Mouse (Mus musculus): ENCODE measurements around the gene Fdxr. TPM values are rescaled to one million over a fixed set of nuclear protein-coding genes. Genes with fewer than 3 reads are reported as not detected.

The Fdxr gene
- polyA plus RNA-seq (2012; ENCODE audit: low replicate concordance): 28.9 and 35.2 TPM in 2 replicates

GRCm38 (mm10) chr11:115276780-115277603, at the start of gene Fdxr:
TSS of gene Fdxr (minus strand) at chr11:115277050.

GRCm38 (mm10) chr11:115321906-115322693, 45.2 kb upstream of the Fdxr start, which contains the start of gene Ush1g:
TSS of gene Ush1g (minus strand) at chr11:115322041.

GRCm38 (mm10) chr11:115306863-115307262, 30.0 kb upstream of the Fdxr start, which contains the start of gene Otop2:
TSS of gene Otop2 (plus strand) at chr11:115307163.

GRCm38 (mm10) chr11:115297214-115297826, 20.5 kb upstream of the Fdxr start, which contains the start of gene Fads6:
TSS of gene Fads6 (minus strand) at chr11:115297663.

GRCm38 (mm10) chr11:115267061-115267883, 9.6 kb downstream of the Fdxr start, which contains the start of gene Grin2c:
TSS of gene Grin2c (minus strand) at chr11:115267243.

Other genes with a start within 250 kb of the Fdxr start
- 0.62 TPM in 1 of 2 replicates, not detected in the other for gene Cd300ld5, start 239.3 kb downstream of the Fdxr start, polyA plus RNA-seq (2012; ENCODE audit: low replicate concordance)
- gene Cd300ld3, start 228.6 kb downstream of the Fdxr start, polyA plus RNA-seq (2012; ENCODE audit: low replicate concordance): 0.22 and 0.62 TPM in 2 replicates
- gene Cd300e, start 214.9 kb downstream of the Fdxr start, polyA plus RNA-seq (2012; ENCODE audit: low replicate concordance): 0.08 TPM in 2 replicates
- gene Rab37, start 185.6 kb downstream of the Fdxr start, polyA plus RNA-seq (2012; ENCODE audit: low replicate concordance): 1.5 TPM in 2 replicates
- 0.87 and 2.4 TPM in 2 replicates for gene Cd300lf, start 143.1 kb downstream of the Fdxr start, polyA plus RNA-seq (2012; ENCODE audit: low replicate concordance)
- 29.5 and 39.0 TPM in 2 replicates for gene Slc9a3r1, start 113.7 kb downstream of the Fdxr start, polyA plus RNA-seq (2012; ENCODE audit: low replicate concordance)
- gene Tmem104, start 89.6 kb downstream of the Fdxr start, polyA plus RNA-seq (2012; ENCODE audit: low replicate concordance): 9.5 and 18.3 TPM in 2 replicates
- 11.2 and 17.7 TPM in 2 replicates for gene Nat9, start 89.2 kb downstream of the Fdxr start, polyA plus RNA-seq (2012; ENCODE audit: low replicate concordance)
- 2.6 and 3.5 TPM in 2 replicates for gene Grin2c, start 9.8 kb downstream of the Fdxr start, polyA plus RNA-seq (2012; ENCODE audit: low replicate concordance)
- gene Fads6, start 20.6 kb upstream of the Fdxr start, polyA plus RNA-seq (2012; ENCODE audit: low replicate concordance): 0.05 and 0.08 TPM in 2 replicates
- gene Otop2, start 30.1 kb upstream of the Fdxr start, polyA plus RNA-seq (2012; ENCODE audit: low replicate concordance): not detected in 2 replicates
- 0.28 and 0.50 TPM in 2 replicates for gene Ush1g, start 45.0 kb upstream of the Fdxr start, polyA plus RNA-seq (2012; ENCODE audit: low replicate concordance)
- gene Otop3, start 57.7 kb upstream of the Fdxr start, polyA plus RNA-seq (2012; ENCODE audit: low replicate concordance): not detected in 2 replicates
- gene Hid1, start 90.7 kb upstream of the Fdxr start, polyA plus RNA-seq (2012; ENCODE audit: low replicate concordance): 1.3 and 1.7 TPM in 2 replicates
- 0.75 and 0.91 TPM in 2 replicates for gene Cdr2l, start 104.9 kb upstream of the Fdxr start, polyA plus RNA-seq (2012; ENCODE audit: low replicate concordance)
- 57.4 and 57.8 TPM in 2 replicates for gene Mrpl58, start 126.7 kb upstream of the Fdxr start, polyA plus RNA-seq (2012; ENCODE audit: low replicate concordance)
- gene Atp5h, start 142.9 kb upstream of the Fdxr start, polyA plus RNA-seq (2012; ENCODE audit: low replicate concordance): 11.6 and 26.2 TPM in 2 replicates
- gene Kctd2, start 143.1 kb upstream of the Fdxr start, polyA plus RNA-seq (2012; ENCODE audit: low replicate concordance): 18.3 and 34.4 TPM in 2 replicates
- gene Trim80, start 163.5 kb upstream of the Fdxr start, polyA plus RNA-seq (2012; ENCODE audit: low replicate concordance): not detected in 2 replicates
- 0.21 and 2.1 TPM in 2 replicates for gene Slc16a5, start 185.4 kb upstream of the Fdxr start, polyA plus RNA-seq (2012; ENCODE audit: low replicate concordance)
- 38.6 and 55.7 TPM in 2 replicates for gene Armc7, start 198.6 kb upstream of the Fdxr start, polyA plus RNA-seq (2012; ENCODE audit: low replicate concordance)
- gene Nt5c, start 214.8 kb upstream of the Fdxr start, polyA plus RNA-seq (2012; ENCODE audit: low replicate concordance): 70.2 and 101 TPM in 2 replicates
- gene Jpt1, start 237.3 kb upstream of the Fdxr start, polyA plus RNA-seq (2012; ENCODE audit: low replicate concordance): 242 and 300 TPM in 2 replicates

All from leukemia stem cell, adult 10-12 weeks (primary cell).